Mouse (Mus musculus) erythroblast, embryonic 14.5 days (primary cell): ENCODE data around the gene Pwwp2b.

Experiments
- GATA1 ChIP-seq: IDR thresholded peaks from 2 replicates; pipeline ENCODE4 v1.6.1; 2012; ENCODE audit warnings: low read length, inconsistent platforms, mixed read lengths
- TAL1 ChIP-seq: IDR thresholded peaks from 3 replicates; pipeline ENCODE4 v1.6.1; 2012; ENCODE audit warnings: low read length, inconsistent platforms, mixed read lengths

DNA sequence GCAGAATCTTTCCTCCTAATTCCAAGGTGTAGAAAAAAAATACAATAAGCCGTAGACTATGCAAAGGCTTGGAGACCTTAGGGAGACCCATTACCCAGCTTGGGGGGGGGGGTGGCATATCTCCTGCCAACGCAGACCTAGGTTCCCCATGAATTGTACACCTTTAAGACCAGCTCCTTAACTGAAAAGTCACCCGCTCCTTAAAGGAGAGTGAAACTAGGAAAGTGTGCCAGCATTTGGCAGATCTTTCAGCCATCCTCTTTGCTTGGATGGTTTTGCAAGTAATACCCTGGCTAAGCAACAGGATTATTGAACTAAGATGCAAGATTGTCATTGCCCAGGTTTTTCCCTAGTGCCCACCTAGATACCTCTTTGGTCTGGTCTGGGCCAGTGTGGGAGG lies 34.5 kb upstream of the Pwwp2b start:
- no peak for TF ChIP-seq GATA1
- TF ChIP-seq TAL1: no peak
